Mouse (Mus musculus) thymus, adult 2 months (tissue): ENCODE results near the gene Pi4k2a.

Source experiments
- CTCF ChIP-seq: fragments of 200-500 bp; IDR thresholded peaks from 2 replicates; pipeline ENCODE4 v1.5.1; 2012; ENCODE audit warnings: mild to moderate bottlenecking, control low read depth, low read length, moderate library complexity, borderline replicate concordance; ENCODE audit not compliant: control insufficient read depth, poor library complexity, insufficient read depth; ENCODE audit errors: extremely low read depth
- POLR2A ChIP-seq: fragments of 200-500 bp; IDR thresholded peaks from 2 replicates; pipeline ENCODE4 v1.6.1; 2012; ENCODE audit warnings: mild to moderate bottlenecking, low read length, control low read depth, moderate library complexity; ENCODE audit not compliant: control insufficient read depth, poor library complexity, insufficient read depth; ENCODE audit errors: extremely low read depth

- TF ChIP-seq CTCF, result no peak
- TF ChIP-seq POLR2A, result no peak
Observed at GRCm38 (mm10) chr19:42086166-42086565, 4.1 kb upstream of the Pi4k2a start, which contains the start of gene Morn4.
